Mouse (Mus musculus) gastrocnemius, adult 2 months (tissue): ENCODE results near the gene Erbb2. TPM values are rescaled to one million over a fixed set of nuclear protein-coding genes. Genes with fewer than 3 reads are reported as not detected.
"Not testable (repeated sequence)": the region's sequence is repeated elsewhere in the genome, so short reads cannot be mapped to it uniquely, and the experiment has no call there.

Experiments used
- DNase-seq: peaks from one replicate; pipeline ENCODE4 v3.0.0; 2022
- H3K27ac ChIP-seq: fragments of 200-600 bp; 2 replicates; pipeline ENCODE4 v1.8.1; 2022; ENCODE audit warnings: mild to moderate bottlenecking
- H3K4me3 ChIP-seq: fragments of 200-600 bp; 2 replicates; pipeline ENCODE4 v1.8.1; 2022; ENCODE audit warnings: mild to moderate bottlenecking, moderate library complexity
- CTCF ChIP-seq: fragments of 200-600 bp; IDR thresholded peaks from 2 replicates; pipeline ENCODE4 v1.8.1; 2022; ENCODE audit warnings: antibody characterized with exemption, mild to moderate bottlenecking, moderate library complexity
- intact Hi-C: fragments of 180-260 bp; cut with DNase I; formaldehyde crosslinking; loops from one replicate; pipeline ENCODE4 v1.15.1; 2025
- total RNA-seq, 2 experiments: library from RNA; stranded (reverse); gene quantifications; 2 replicates each; pipeline ENCODE4 v1.2.3; 2021

The Erbb2 gene
- total RNA-seq, 2 experiments from 2014 or later = 1.6 to 1.9 TPM

- intact Hi-C loops = loop anchor here (5.0 to 10.0 kb wide), 2 partner anchors 327 to 395 kb away; partner anchors contain the start of gene Csf3
- no peak overlapping the region; the same call in 1 of the 2 replicates for H3K4me3 ChIP-seq
Observed at GRCm38 (mm10) chr11:98377787-98378186, 34.5 kb upstream of the Erbb2 start.

GRCm38 (mm10) chr11:98379379-98379778, 32.9 kb upstream of the Erbb2 start:
- no peak overlapping the region for H3K4me3 ChIP-seq
- no peak for TF ChIP-seq CTCF
- H3K27ac ChIP-seq = peak overlapping the region; percentile 93
- no peak for DNase-seq
- intact Hi-C loops = loop anchor here (5.0 to 10.0 kb wide), 2 partner anchors 325 to 393 kb away; partner anchors contain the start of gene Csf3

More at GRCm38 (mm10) chr11:98377787-98378186, 34.5 kb upstream of the Erbb2 start:
- H3K27ac ChIP-seq = peak overlapping the region; percentile 93
- peak; percentile 89 for DNase-seq
- no peak for TF ChIP-seq CTCF

GRCm38 (mm10) chr11:98380106-98380505, 32.2 kb upstream of the Erbb2 start:
- H3K27ac ChIP-seq = peak overlapping the region; percentile 93
- DNase-seq = peak; percentile 62
- H3K4me3 ChIP-seq = no peak overlapping the region
- no peak for TF ChIP-seq CTCF
- intact Hi-C loops = no loop called here

GRCm38 (mm10) chr11:98381651-98382050, 30.6 kb upstream of the Erbb2 start:
- H3K4me3 ChIP-seq = no peak overlapping the region
- peak overlapping the region; percentile 98 for H3K27ac ChIP-seq
- no peak for DNase-seq
- no peak for TF ChIP-seq CTCF
- intact Hi-C loops = no loop called here

GRCm38 (mm10) chr11:98382405-98382804, 29.9 kb upstream of the Erbb2 start:
- intact Hi-C loops, DNase-seq: not testable (repeated sequence)
- Histone ChIP-seq H3K4me3 (peak overlapping the region; percentile 58; the same call in 1 of the 2 replicates), H3K27ac (peak overlapping the region; percentile 98)
- TF ChIP-seq CTCF = peak; percentile 35; the same call in 1 of the 2 replicates

- peak; percentile 87 for DNase-seq
- TF ChIP-seq CTCF = peak; percentile 23; the same call in 1 of the 2 replicates
- intact Hi-C loops = no loop called here
- H3K27ac ChIP-seq = peak within 1 kb of the TSS; percentile 98
- H3K4me3 ChIP-seq = peak within 1 kb of the TSS; percentile 88
Observed at GRCm38 (mm10) chr11:98383261-98384030, 28.8 kb upstream of the Erbb2 start, which contains the start of gene Tcap. Gene Tcap, plus strand, starts transcription at chr11:98383811.

- peak; percentile 59 for DNase-seq
- intact Hi-C loops = no loop called here
- peak overlapping the region; percentile 98 for H3K27ac ChIP-seq
- H3K4me3 ChIP-seq = peak overlapping the region; percentile 88
- TF ChIP-seq CTCF = no peak
Observed at GRCm38 (mm10) chr11:98384216-98384615, 28.1 kb upstream of the Erbb2 start.

GRCm38 (mm10) chr11:98384721-98385637, 27.3 kb upstream of the Erbb2 start:
- intact Hi-C loops = no loop called here
- Histone ChIP-seq H3K4me3 (peak overlapping the region; percentile 88), H3K27ac (peak overlapping the region; percentile 98)
- peak; percentile 91 for DNase-seq
- TF ChIP-seq CTCF = no peak

GRCm38 (mm10) chr11:98385638-98386585, 26.4 kb upstream of the Erbb2 start, which contains the start of gene Pnmt:
Gene Pnmt, plus strand, starts transcription at chr11:98386450.
- no peak for TF ChIP-seq CTCF
- intact Hi-C loops = no loop called here
- peak within 1 kb of the TSS; percentile 98 for H3K27ac ChIP-seq
- peak; percentile 73 for DNase-seq
- H3K4me3 ChIP-seq = peak within 1 kb of the TSS; percentile 88

GRCm38 (mm10) chr11:98386596-98386995, 25.7 kb upstream of the Erbb2 start:
- Histone ChIP-seq H3K27ac (peak overlapping the region; percentile 98), H3K4me3 (no peak overlapping the region)
- DNase-seq = peak; percentile 62
- no peak for TF ChIP-seq CTCF
- intact Hi-C loops = no loop called here

- no peak overlapping the region for H3K4me3 ChIP-seq
- no peak for TF ChIP-seq CTCF
- DNase-seq = peak; percentile 57
- peak overlapping the region; percentile 98; the same call in 1 of the 2 replicates for H3K27ac ChIP-seq
- intact Hi-C loops = no loop called here
Observed at GRCm38 (mm10) chr11:98387056-98387577, 25.2 kb upstream of the Erbb2 start.
